Mouse (Mus musculus) stomach, embryonic 15.5 days (tissue): Measurements from ENCODE around the gene Vps45. TPM values are rescaled to one million over a fixed set of nuclear protein-coding genes. Genes with fewer than 3 reads are reported as not detected.
A peak's percentile ranks its signal among the peaks of the same experiment; 100 is the strongest.

Experiments used
- ATAC-seq: fragments of 200-750 bp; cut with Nextera tagmentation; 2 replicates; pipeline ENCODE4 v1.8.0; 2017; ENCODE audit warnings: low read depth, moderate number of reproducible peaks, moderate TSS enrichment; ENCODE audit not compliant: insufficient read depth, low FRiP score
- H3K27ac ChIP-seq: fragments of 300-500 bp; sonication (generic); 2 replicates; pipeline ENCODE4 v1.5.1; 2015; ENCODE audit warnings: mild to moderate bottlenecking, inconsistent platforms
- H3K27me3 ChIP-seq: fragments of 300-500 bp; sonication (generic); replicated peaks from 2 replicates; pipeline ENCODE4 v1.6.1; 2015; ENCODE audit warnings: inconsistent platforms
- H3K36me3 ChIP-seq: fragments of 300-500 bp; sonication (generic); 2 replicates; pipeline ENCODE4 v1.6.1; 2015; ENCODE audit warnings: inconsistent platforms
- H3K4me1 ChIP-seq: fragments of 300-500 bp; sonication (generic); 2 replicates; pipeline ENCODE4 v1.6.1; 2015; ENCODE audit warnings: inconsistent platforms
- H3K4me2 ChIP-seq: fragments of 300-500 bp; sonication (generic); 2 replicates; pipeline ENCODE4 v1.6.1; 2015; ENCODE audit warnings: mild to moderate bottlenecking, inconsistent platforms
- H3K4me3 ChIP-seq: fragments of 300-500 bp; sonication (generic); replicated peaks from 2 replicates; pipeline ENCODE4 v1.5.1; 2015; ENCODE audit warnings: inconsistent platforms
- H3K9ac ChIP-seq: fragments of 300-500 bp; sonication (generic); 2 replicates; pipeline ENCODE4 v1.6.1; 2015; ENCODE audit warnings: inconsistent platforms
- H3K9me3 ChIP-seq: fragments of 300-500 bp; sonication (generic); 2 replicates; pipeline ENCODE4 v1.6.1; 2016; ENCODE audit warnings: inconsistent platforms
- WGBS: fragments of 180-500 bp; shearing (Covaris S2); methylation state at CpG from one replicate; pipeline ENCODE4 v1.1.7; 2015; 5-methylcytosine and 5-hydroxymethylcytosine counted together
- polyA plus RNA-seq: library from polyadenylated mRNA; unstranded; fragments of >200 nt; fragmentation: Nextera tagmentation; extraction: Ambion mirVana; gene quantifications from 2 replicates; pipeline ENCODE4 v1.2.1, GENCODE M21; 2015

Gene Vps45
- polyA plus RNA-seq, 1 experiment from 2014 or later = 33.9 TPM

DNA sequence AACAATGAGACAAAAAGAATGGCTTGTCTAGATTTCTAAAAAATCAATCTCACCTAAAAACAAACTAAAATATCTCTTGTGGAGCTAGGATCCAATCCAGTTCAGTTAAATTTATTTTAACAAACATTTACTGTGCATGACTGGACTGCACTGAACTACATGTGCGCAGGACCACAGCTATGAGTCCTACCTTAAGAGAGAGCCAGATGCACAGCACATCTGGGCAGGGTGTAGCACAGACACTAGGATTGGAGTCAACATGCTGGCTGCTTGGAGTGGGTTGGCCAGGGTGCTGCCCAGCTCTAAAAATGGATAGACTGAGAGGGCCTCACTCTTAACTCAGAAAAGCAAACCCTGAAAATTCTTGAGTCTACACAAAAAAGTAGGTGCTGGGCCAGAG lies 56.7 kb downstream of the Vps45 start:
- no peak for ATAC-seq
- Histone ChIP-seq H3K9me3 (no peaks in the 10 kb centered on the region), H3K4me1 (peaks cover 4% of the 10 kb centered on the region), H3K4me3 (no peak overlapping the region), H3K27ac (no peak overlapping the region), H3K4me2 (no peak overlapping the region), H3K9ac (no peak overlapping the region), H3K36me3 (no peaks in the 10 kb centered on the region), H3K27me3 (no peaks in the 10 kb centered on the region)
- 98% methylated on average over 1 of the region's 1 CpGs for WGBS

DNA sequence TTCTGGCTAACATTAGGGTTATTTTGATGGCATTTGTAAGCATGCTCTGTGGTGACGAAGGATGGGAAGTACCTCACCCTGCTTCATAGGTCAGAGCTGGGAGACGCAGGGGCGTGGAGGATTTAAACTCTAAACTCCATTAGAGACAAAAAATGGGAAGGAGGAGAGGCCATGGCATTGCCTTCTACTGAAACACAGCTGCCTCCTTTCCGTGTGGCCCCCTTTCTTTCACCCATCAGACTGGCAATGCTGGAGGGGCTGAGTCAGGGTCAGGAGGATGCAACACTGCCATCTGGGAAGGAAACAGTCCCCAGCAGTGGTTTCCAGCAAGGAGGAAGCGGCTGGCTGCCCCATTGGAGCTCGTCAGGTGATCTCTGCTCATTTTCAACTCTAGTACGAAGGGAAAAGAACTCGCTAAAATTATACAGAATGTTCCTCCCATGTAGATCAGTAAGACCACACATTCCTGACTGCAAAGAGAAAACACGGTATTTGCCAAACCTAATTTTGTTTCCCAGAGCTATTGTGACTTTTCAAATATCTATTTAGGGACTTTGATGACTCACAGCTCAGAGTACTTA lies 57.3 kb downstream of the Vps45 start:
- Histone ChIP-seq H3K4me3 (no peak overlapping the region), H3K27me3 (no peaks in the 10 kb centered on the region), H3K27ac (no peak overlapping the region), H3K9ac (no peak overlapping the region), H3K36me3 (no peaks in the 10 kb centered on the region), H3K4me2 (no peak overlapping the region), H3K9me3 (no peaks in the 10 kb centered on the region), H3K4me1 (peaks cover 7% of the 10 kb centered on the region)
- WGBS = 52% methylated on average over 9 of the region's 9 CpGs
- no peak for ATAC-seq

DNA sequence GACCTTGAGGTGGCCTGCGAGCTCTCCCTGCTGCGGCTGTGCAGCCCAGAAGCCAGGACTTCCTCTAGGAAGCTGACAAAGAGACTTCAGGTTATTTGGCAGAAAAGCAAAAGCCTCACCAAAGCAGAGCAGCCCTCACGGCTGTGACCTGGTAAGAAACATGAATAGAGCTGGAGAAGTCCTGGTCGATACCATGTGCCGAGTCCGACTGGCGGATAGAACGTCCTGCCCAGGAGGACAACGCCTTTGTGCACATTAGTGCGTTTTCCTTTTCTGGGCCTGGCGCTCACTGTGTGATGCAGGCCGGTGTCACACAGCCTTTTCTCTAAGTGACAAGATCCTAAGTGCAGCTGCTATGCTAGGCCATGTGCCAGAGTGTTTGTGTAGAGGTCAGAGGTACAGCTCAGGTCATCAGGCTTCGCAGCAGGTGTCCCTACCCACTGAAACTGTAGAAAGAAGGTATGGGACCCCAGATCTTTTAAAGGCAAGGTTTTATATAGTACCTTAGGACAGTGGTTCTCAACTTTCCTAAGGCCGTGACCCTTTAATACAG lies 58.1 kb downstream of the Vps45 start:
- Histone ChIP-seq H3K4me3 (no peak overlapping the region), H3K4me1 (peaks cover 7% of the 10 kb centered on the region), H3K9ac (no peak overlapping the region), H3K27me3 (no peaks in the 10 kb centered on the region), H3K36me3 (no peaks in the 10 kb centered on the region), H3K9me3 (no peaks in the 10 kb centered on the region), H3K27ac (no peak overlapping the region), H3K4me2 (no peak overlapping the region)
- ATAC-seq = no peak
- WGBS = 73% methylated on average over 14 of the region's 14 CpGs

DNA sequence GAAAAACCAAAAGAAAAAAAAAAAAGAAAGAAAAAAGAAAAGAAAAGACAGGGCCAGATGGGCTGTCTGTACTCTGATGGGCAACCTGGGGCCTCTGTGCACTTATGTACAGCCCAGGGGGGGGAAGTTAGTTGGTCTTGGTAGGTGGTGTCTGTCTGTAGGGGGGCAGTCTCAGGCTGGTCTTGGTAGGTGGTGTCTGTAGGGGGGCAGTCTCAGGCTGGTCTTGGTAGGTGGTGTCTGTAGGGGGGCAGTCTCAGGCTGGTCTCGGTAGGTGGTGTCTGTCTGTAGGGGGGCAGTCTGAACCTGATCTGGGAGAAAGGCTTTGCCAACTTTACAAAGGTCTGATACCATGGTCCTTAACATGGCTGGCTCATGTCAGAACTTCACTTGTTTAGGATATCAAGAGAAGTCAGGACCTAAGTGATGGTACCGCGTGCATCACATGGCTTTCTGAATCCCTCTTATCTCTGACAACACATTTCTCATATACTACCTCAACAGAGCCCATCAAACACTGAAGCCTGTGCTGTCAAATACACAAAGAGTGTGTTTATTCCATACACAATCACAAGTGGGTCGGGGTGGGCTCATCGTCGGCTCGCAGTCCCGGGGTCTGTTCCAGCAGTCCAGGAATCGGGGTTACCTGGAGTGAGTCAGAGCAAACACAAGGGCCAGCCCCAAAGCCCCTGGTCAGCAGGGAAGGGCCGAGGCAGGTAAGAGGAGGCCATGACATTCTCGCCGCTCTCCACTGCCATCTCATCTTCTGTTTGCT lies 58.8 kb downstream of the Vps45 start:
- H3K9me3 ChIP-seq = no peaks in the 10 kb centered on the region
- H3K36me3 ChIP-seq = no peaks in the 10 kb centered on the region
- 77% methylated on average over 12 of the region's 12 CpGs for WGBS
- H3K9ac ChIP-seq = no peak overlapping the region
- H3K4me2 ChIP-seq = no peak overlapping the region
- no peak overlapping the region for H3K27ac ChIP-seq
- no peaks in the 10 kb centered on the region for H3K27me3 ChIP-seq
- H3K4me3 ChIP-seq = no peak overlapping the region
- peaks cover 8% of the 10 kb centered on the region for H3K4me1 ChIP-seq
- peak; percentile 48; the same call in 1 of the 2 replicates for ATAC-seq

DNA sequence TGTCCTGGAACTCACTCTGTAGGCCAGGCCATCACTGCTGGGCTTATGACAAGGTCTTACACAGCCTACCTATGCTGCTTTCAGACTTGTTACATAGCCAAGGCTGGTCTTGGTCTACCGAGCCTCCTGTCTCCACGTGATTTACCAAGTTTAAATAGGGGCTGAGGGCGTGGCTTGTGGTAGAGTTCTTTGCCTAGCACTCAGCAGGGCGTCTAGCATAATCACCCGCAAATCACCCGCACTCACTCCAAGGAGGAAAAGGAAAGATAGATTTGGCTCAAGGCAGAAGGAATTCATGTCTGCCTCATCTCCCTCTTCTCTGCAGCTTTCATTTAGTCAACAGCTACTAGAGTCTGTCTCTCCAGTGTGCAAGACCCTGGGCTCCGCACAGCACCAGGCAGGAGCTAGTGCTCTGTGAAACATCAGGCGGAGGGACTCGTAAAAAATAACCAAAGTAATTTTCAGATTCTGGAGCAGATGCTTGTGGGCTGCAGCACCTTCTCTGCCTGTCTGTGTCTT lies 61.0 kb downstream of the Vps45 start:
- Histone ChIP-seq H3K4me2 (peak overlapping the region; percentile 81), H3K9me3 (no peaks in the 10 kb centered on the region), H3K27ac (peak overlapping the region; percentile 95; the same call in 1 of the 2 replicates), H3K27me3 (no peaks in the 10 kb centered on the region), H3K4me3 (no peak overlapping the region; the same call in 1 of the 2 replicates), H3K9ac (no peak overlapping the region), H3K36me3 (no peaks in the 10 kb centered on the region), H3K4me1 (peaks cover 23% of the 10 kb centered on the region)
- 26% methylated on average over 9 of the region's 9 CpGs for WGBS
- no peak for ATAC-seq

DNA sequence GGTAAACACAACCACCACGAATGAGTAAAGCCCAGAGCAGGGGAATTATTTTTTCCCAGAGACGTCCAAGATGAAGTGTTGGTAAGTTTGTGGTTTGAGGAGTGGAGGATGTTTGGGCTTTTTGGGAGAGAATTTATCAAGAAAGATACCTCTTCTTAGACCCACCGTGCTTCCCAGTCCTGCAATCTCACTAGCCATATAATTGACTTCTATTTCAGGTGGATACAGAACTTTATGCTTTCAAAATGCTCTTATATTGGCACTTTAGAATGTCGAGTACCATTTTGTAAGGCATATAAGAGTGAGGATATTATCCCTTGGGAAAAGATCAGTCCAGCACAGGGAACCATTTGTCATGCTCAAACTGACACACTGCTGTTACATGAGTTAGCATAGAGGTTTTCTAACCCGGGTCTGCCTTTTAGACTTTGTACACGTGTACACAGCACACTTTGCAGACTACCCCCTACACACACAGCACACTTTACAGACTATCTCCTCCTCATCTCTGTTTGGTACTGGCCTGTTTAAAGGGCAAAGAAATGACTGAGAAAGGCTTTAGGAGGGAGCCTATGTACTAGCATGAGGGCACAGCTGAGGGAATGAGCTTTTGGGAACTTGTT lies 61.7 kb downstream of the Vps45 start:
- Histone ChIP-seq H3K4me2 (peak overlapping the region; percentile 81), H3K4me1 (peaks cover 26% of the 10 kb centered on the region), H3K27ac (peak overlapping the region; percentile 95), H3K36me3 (0 out of 2 replicates have a peak, but pooled peaks cover under 1% of the 10 kb centered on the region), H3K9me3 (no peaks in the 10 kb centered on the region), H3K9ac (peak overlapping the region; percentile 71), H3K27me3 (no peaks in the 10 kb centered on the region), H3K4me3 (peak overlapping the region; percentile 74)
- no peak for ATAC-seq
- 9% methylated on average over 6 of the region's 6 CpGs for WGBS

DNA sequence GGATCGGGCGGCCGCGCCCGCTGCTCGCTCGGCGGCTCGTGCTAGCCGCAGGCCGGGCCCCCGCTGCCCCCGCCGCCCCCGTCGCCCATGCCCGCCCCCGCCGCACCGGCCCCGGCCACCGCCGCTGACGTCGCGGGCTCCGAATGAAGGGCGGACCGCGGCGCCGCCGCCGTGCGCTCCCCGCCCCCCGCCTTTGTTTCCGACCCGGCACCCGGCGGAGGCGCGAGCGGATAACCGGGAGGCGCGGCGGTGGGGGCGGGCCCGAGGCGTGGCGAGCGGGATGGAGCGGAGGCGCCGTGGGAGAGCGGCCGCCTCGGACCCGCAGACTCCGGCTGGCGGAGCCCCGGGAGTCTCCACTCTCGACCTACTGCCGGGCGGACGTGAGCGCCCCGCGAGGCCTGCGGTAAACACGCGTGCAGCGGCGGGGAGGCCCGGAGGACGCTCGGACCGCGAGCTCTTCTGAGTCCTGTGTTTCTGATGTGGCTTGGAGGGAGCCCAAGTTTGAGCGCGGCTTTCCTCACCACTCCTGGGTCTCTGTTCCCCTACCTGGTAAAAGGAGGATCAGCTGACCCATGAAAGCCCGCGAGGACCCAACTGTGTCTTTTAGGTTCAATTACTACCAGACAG lies 62.4 kb downstream of the Vps45 start, which contains the start of gene Plekho1:
Plekho1 (minus strand) TSS at position 200 of the 627 bp plus-strand sequence.
- ATAC-seq = peak; percentile 20; the same call in 1 of the 2 replicates
- Histone ChIP-seq H3K4me2 (peak within 1 kb of the TSS; percentile 81), H3K36me3 (0 out of 2 replicates have a peak, but pooled peaks cover 4% of the 10 kb centered on the region), H3K9ac (peak within 1 kb of the TSS; percentile 71), H3K4me1 (peaks cover 26% of the 10 kb centered on the region), H3K9me3 (no peaks in the 10 kb centered on the region), H3K27ac (peak within 1 kb of the TSS; percentile 95), H3K27me3 (no peaks in the 10 kb centered on the region), H3K4me3 (peak within 1 kb of the TSS; percentile 74)
- under 1% methylated on average over 76 of the region's 84 CpGs for WGBS

DNA sequence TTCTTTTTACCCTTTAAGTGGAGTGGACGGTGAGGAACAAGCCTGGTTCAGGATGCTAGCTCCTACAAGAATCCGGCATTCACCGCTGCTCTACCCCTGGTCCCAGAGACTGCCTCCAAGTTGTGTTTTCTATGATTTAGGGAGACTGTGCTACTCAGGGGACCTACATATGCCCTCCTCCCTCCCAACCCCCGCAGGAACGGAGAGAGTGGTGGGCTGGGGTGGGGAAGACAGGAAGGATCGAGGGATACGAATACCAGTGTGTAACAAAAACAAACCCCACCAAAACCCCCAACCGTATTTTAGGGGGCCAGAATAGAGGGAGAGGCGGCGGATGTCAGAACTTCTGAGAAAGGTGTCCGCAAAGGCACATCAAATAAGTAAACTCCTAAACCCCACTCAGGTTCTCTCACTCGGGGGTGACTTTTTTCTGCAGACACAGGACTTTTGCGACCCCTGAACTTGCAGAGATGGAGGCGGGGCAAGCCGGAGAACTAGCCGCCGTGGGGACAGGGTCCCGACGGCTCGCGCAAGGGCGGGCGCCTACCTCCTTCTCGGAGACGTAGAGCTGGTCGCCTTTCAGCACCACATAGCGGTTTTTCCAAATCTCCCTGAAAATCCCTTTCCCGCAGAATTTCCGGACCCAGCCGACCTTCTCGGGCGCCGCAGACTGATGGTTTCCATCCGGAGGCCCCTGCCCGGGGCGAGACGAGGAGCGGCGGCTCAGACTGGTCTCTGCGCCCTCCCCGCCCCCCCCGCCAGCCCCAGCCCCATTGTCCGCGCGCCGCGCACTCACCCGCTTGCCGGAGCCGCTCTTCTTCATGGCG lies 63.1 kb downstream of the Vps45 start:
- Histone ChIP-seq H3K27ac (peak overlapping the region; percentile 95), H3K4me1 (peaks cover 26% of the 10 kb centered on the region), H3K27me3 (no peaks in the 10 kb centered on the region), H3K36me3 (peaks cover 10% of the 10 kb centered on the region; the same call in 1 of the 2 replicates), H3K4me2 (peak overlapping the region; percentile 81), H3K4me3 (peak overlapping the region; percentile 74), H3K9me3 (no peaks in the 10 kb centered on the region), H3K9ac (peak overlapping the region; percentile 71)
- peak; percentile 19; the same call in 1 of the 2 replicates for ATAC-seq
- WGBS = under 1% methylated on average over 51 of the region's 51 CpGs

DNA sequence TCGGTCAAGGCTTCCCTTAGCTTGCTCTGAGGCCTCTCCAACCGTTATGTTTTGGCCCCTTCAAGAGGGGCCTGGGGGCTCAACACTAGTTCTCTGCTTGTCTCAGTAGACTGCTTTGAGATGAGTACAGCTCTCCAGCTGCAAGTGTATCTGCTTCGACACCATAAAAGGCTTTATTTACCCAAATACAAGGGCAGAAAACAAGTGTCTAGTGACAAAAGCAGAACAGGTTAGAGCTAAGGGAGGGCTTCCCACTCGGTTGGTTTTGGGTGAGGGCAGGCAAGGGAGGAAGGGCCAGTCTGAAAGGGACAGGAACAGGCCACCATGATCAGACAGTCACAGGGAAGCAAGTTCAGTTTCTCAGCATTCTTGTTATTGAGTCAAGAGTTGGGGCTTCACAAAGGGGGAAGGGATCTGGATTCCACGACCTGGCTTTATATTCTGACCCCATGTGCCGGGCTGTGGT lies 63.9 kb downstream of the Vps45 start:
- no peak for ATAC-seq
- Histone ChIP-seq H3K4me3 (peak overlapping the region; percentile 74), H3K4me1 (peaks cover 26% of the 10 kb centered on the region), H3K9me3 (no peaks in the 10 kb centered on the region), H3K9ac (peak overlapping the region; percentile 71; the same call in 1 of the 2 replicates), H3K27me3 (no peaks in the 10 kb centered on the region), H3K27ac (peak overlapping the region; percentile 95), H3K36me3 (peaks cover 13% of the 10 kb centered on the region; the same call in 1 of the 2 replicates), H3K4me2 (peak overlapping the region; percentile 81)
- WGBS = 19% methylated on average over 6 of the region's 6 CpGs

DNA sequence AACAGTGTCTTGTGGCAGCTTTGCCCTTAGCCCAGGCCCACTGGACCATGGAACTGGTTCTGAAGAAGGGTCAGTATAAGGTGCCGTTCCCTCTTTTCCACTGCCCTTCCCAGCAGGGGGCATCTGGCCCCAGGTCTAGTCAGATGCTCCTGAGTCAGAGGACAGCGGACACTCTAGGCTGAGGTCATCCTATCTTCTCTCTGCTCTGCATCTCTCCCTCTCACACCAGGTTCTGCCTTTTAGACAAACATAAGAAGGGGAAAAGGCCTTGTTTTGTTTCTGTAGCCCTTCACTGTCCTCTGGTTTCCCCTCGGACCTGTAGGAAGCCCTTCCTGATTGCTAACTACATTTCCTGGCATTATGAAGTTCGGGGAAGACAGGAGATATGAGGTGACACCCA lies 64.4 kb downstream of the Vps45 start:
- Histone ChIP-seq H3K27ac (peak overlapping the region; percentile 95), H3K27me3 (no peaks in the 10 kb centered on the region), H3K4me1 (peaks cover 26% of the 10 kb centered on the region), H3K4me2 (peak overlapping the region; percentile 81), H3K4me3 (peak overlapping the region; percentile 74), H3K9me3 (no peaks in the 10 kb centered on the region), H3K9ac (0 out of 2 replicates have a peak overlapping the region, but pooled peaks have one; percentile 2), H3K36me3 (peaks cover 17% of the 10 kb centered on the region; the same call in 1 of the 2 replicates)
- ATAC-seq = no peak
- WGBS = 25% methylated on average over 4 of the region's 4 CpGs
